Mouse (Mus musculus) limb, embryonic 11.5 days (tissue): ENCODE results near the gene Agpat2. TPM values are rescaled to one million over a fixed set of nuclear protein-coding genes. Genes with fewer than 3 reads are reported as not detected.
A peak's percentile ranks its signal among the peaks of the same experiment; 100 is the strongest.

Experiments
- ATAC-seq: fragments of 200-750 bp; cut with Nextera tagmentation; 2 replicates; pipeline ENCODE4 v1.8.0; 2017; ENCODE audit warnings: low read depth; ENCODE audit not compliant: insufficient number of reproducible peaks, low FRiP score, low TSS enrichment
- DNase-seq: peaks from one replicate; pipeline ENCODE4 v3.0.0-alpha.2; 2015; ENCODE audit warnings: low spot score
- H3K27ac ChIP-seq: fragments of 300-500 bp; sonication (generic); replicated peaks from 2 replicates; pipeline ENCODE4 v1.5.1; 2014; ENCODE audit warnings: low read depth, mild to moderate bottlenecking, low read length
- H3K27me3 ChIP-seq: fragments of 300-500 bp; sonication (generic); 2 replicates; pipeline ENCODE4 v1.6.1; 2014; ENCODE audit warnings: mild to moderate bottlenecking, low read length, mixed read lengths; ENCODE audit not compliant: control insufficient read depth, insufficient read depth
- H3K36me3 ChIP-seq: fragments of 300-500 bp; sonication (generic); 2 replicates; pipeline ENCODE4 v1.6.1; 2014; ENCODE audit warnings: mild to moderate bottlenecking, low read length, moderate library complexity, mixed read lengths; ENCODE audit not compliant: control insufficient read depth, insufficient read depth
- H3K4me1 ChIP-seq: fragments of 300-500 bp; sonication (generic); 2 replicates; pipeline ENCODE4 v1.6.1; 2014; ENCODE audit warnings: low read length, mixed read lengths; ENCODE audit not compliant: control insufficient read depth, insufficient read depth
- H3K4me2 ChIP-seq: fragments of 300-500 bp; sonication (generic); 2 replicates; pipeline ENCODE4 v1.6.1; 2014; ENCODE audit warnings: low read depth, mild to moderate bottlenecking, moderate library complexity; ENCODE audit not compliant: severe bottlenecking
- H3K4me3 ChIP-seq: fragments of 300-500 bp; sonication (generic); 2 replicates; pipeline ENCODE4 v1.5.1; 2014; ENCODE audit warnings: low read depth, low read length
- H3K9ac ChIP-seq: fragments of 300-500 bp; sonication (generic); 2 replicates; pipeline ENCODE4 v1.6.1; 2014; ENCODE audit warnings: mild to moderate bottlenecking, low read length
- H3K9me3 ChIP-seq: fragments of 300-500 bp; sonication (generic); 2 replicates; pipeline ENCODE4 v1.6.1; 2016; ENCODE audit warnings: low read length; ENCODE audit not compliant: control insufficient read depth
- WGBS: fragments of 180-500 bp; shearing (Covaris S2); extraction: QIAGEN DNeasy Blood & Tissue Kit; methylation state at CpG from one replicate; pipeline ENCODE4 v1.1.7; 2014; 5-methylcytosine and 5-hydroxymethylcytosine counted together
- polyA plus RNA-seq: library from polyadenylated mRNA; unstranded; fragments of >200 nt; fragmentation: Nextera tagmentation; extraction: Ambion mirVana; gene quantifications from 2 replicates; pipeline ENCODE4 v1.2.1, GENCODE M21; 2014

Agpat2 gene
- polyA plus RNA-seq, 1 experiment from 2014 or later: 12.2 TPM

DNA sequence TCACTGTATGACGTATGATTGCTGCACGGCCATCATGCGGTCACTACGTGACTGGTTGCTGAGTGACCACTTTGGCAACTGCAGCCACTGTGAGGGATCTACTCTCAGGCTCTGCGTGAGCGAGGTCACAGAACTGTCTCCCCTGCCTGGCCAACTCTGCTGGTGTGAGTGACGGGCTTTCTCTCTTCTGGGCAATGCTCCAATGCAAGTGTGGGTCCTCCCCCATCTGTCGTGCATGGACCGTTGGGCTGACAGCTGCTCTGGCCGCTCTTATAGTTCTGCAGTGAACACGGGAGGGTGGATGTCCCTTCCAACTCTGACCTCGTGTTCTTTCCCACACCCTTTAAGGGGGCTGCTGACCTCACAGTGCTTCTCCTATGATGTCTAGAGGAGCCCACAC lies 30.8 kb downstream of the Agpat2 start:
- Histone ChIP-seq H3K4me1 (peaks cover 2% of the 10 kb centered on the region; the same call in 1 of the 2 replicates), H3K4me3 (no peak overlapping the region), H3K36me3 (no peaks in the 10 kb centered on the region), H3K9ac (no peak overlapping the region), H3K9me3 (no peaks in the 10 kb centered on the region), H3K27ac (no peak overlapping the region), H3K4me2 (no peak overlapping the region), H3K27me3 (no peaks in the 10 kb centered on the region)
- ATAC-seq (no peak), DNase-seq (no peak)
- 85% methylated on average over 12 of the region's 12 CpGs for WGBS

DNA sequence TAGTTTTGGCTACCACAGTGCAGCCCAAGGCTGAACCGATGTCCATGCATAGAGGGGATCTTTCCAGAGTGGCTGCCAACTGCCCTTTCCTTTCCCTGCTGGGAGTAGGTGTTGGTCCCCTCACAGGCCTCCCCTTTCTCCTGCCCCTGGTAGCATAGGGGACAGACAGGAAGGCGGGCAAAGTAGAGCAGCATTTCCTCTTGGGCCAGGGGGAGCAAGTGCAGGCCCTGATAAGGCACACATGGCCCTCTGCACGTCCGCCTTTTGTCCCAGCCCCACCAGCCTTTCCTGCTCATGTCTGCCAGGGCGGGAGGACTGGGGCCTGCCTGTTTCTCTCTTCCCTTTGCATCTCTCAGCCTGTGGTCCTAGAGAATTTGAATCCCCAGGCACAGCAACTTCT lies 32.4 kb downstream of the Agpat2 start:
- no peak overlapping the region for H3K27ac ChIP-seq
- DNase-seq (no peak), ATAC-seq (no peak)
- WGBS: 69% methylated on average over 5 of the region's 5 CpGs
- no peaks in the 10 kb centered on the region for H3K36me3 ChIP-seq
- H3K9ac ChIP-seq: no peak overlapping the region
- no peaks in the 10 kb centered on the region for H3K4me1 ChIP-seq
- no peaks in the 10 kb centered on the region for H3K9me3 ChIP-seq
- no peak overlapping the region for H3K4me3 ChIP-seq
- no peak overlapping the region for H3K4me2 ChIP-seq
- H3K27me3 ChIP-seq: no peaks in the 10 kb centered on the region

DNA sequence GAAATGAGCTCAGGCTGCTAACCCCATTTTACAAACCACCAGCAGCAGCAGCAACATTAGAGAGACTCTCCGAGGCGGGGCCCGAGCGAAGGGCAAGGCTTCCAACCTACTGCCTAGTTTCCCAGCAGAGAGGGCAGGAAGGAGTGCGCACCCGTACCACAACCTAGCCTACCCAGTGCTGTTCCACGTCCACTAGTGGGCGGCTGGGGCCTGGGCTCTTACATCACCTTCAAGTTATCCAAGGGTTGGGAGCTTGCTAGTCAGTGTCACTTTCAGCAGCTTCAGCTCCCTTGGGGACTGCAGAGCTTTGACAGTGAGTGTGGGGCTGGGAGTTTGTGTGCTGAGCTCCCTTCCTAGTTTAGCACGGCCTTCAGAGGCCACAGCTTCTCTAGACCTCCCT lies 32.8 kb downstream of the Agpat2 start:
- no peaks in the 10 kb centered on the region for H3K9me3 ChIP-seq
- H3K4me3 ChIP-seq: no peak overlapping the region
- H3K4me2 ChIP-seq: no peak overlapping the region
- H3K27ac ChIP-seq: no peak overlapping the region
- H3K4me1 ChIP-seq: no peaks in the 10 kb centered on the region
- DNase-seq (no peak), ATAC-seq (no peak)
- no peaks in the 10 kb centered on the region for H3K27me3 ChIP-seq
- H3K9ac ChIP-seq: no peak overlapping the region
- WGBS: 73% methylated on average over 9 of the region's 9 CpGs
- H3K36me3 ChIP-seq: no peaks in the 10 kb centered on the region

DNA sequence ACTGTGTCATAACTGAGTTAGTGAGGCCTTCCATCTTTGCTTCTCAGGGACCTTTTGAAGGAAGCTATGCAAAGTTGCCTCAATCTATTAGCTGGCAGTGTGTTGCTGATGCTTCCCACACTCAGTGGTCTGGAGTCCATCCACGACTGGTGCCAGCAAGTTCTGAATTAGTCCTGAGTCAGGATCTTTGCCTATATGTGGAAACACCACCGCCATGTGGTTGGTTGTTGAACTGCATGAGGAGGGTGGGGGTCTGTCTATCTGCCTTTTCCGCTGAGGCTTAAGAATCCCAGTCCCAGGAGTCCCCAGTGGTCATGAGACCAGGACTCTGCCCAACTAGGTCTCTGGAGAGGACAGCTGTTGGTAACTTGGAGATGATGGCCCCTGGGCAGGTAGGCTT lies 34.2 kb downstream of the Agpat2 start:
- Histone ChIP-seq H3K4me2 (no peak overlapping the region), H3K4me3 (no peak overlapping the region), H3K27ac (no peak overlapping the region), H3K4me1 (no peaks in the 10 kb centered on the region), H3K9ac (no peak overlapping the region), H3K9me3 (no peaks in the 10 kb centered on the region), H3K27me3 (no peaks in the 10 kb centered on the region), H3K36me3 (no peaks in the 10 kb centered on the region)
- ATAC-seq (no peak), DNase-seq (peak; percentile 83)
- WGBS: 11% methylated on average over 3 of the region's 3 CpGs

DNA sequence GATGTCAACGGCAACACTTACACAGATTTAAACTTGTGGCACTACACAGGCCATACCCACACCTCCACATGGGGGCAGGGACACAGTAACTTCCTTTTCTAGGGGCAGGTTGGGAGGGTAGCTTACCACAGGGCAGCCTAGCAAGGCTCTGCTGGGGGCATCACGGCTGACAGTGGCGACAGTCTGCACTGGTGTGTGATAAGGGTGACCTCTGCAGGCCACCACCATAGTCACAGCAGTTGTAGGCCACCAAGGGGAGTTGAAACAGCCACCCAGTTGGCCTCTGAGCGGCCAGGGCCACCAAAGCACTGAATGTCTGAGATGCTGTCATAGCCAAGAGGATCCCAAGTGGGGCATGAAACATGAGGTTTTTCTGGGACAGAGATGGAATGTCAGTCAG lies 38.0 kb downstream of the Agpat2 start:
- ATAC-seq (no peak), DNase-seq (peak; percentile 58)
- Histone ChIP-seq H3K27ac (no peak overlapping the region), H3K36me3 (no peaks in the 10 kb centered on the region), H3K9me3 (no peaks in the 10 kb centered on the region), H3K4me3 (no peak overlapping the region), H3K27me3 (no peaks in the 10 kb centered on the region), H3K9ac (no peak overlapping the region), H3K4me1 (no peaks in the 10 kb centered on the region), H3K4me2 (no peak overlapping the region)
- 15% methylated on average over 4 of the region's 4 CpGs for WGBS

DNA sequence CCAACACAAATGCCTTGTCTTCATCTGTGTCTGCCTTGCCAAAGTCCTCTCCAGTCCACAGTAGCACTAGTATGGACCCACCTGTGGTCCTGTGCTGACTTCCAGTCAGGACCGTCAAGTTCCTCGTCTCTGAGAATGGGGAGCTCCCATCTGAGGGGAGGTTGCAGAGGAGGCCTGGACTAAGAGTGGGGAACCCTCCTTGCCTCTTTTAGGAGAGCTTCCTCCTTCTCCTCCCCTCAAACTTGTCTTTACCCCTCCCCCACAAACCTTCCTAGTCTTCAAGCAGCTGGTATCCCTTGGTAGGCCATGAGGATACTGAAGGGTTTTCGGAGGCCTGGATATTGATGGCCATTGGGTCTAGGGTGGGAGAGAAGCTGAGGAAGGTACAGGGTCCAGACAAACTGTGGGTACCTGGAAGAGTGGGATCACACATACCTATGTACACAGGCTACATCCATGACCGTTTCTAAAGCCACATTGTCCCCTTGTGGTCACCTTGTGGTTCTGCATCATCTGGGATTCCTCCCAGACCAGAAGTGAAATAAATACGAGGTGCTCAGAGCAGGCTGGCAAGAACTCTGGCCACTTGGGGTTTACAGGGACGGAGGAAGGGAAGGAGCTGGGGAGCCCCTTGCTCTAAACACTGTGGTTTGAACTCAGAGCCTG lies 42.7 kb downstream of the Agpat2 start:
- H3K27ac ChIP-seq: no peak overlapping the region
- H3K9ac ChIP-seq: no peak overlapping the region
- 0 out of 2 replicates have a peak, but pooled peaks have one; percentile 65 for ATAC-seq
- H3K9me3 ChIP-seq: no peaks in the 10 kb centered on the region
- no peak overlapping the region for H3K4me3 ChIP-seq
- H3K27me3 ChIP-seq: no peaks in the 10 kb centered on the region
- DNase-seq: peak; percentile 59
- 0 out of 2 replicates have a peak, but pooled peaks cover 3% of the 10 kb centered on the region for H3K4me1 ChIP-seq
- no peak overlapping the region for H3K4me2 ChIP-seq
- WGBS: 43% methylated on average over 6 of the region's 6 CpGs
- H3K36me3 ChIP-seq: no peaks in the 10 kb centered on the region

DNA sequence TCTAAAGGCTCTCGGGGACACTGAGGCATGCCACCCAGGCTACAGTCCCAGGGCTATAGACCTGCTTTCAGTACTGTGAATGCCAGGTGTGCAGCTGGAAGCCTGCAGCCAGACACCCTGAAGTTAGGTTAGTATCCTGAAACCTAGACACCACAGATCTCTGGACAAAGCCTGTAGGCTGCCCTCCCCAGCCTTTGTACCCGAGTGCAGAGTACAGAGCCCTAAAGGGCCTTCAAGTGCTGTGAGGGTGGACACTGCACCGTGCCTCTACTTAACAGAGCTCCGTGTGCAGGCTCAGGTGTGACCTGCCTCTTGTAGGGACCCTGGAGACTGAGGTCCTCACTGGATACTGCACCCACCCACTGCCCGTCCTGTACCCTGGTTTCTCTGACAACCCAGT lies 43.7 kb downstream of the Agpat2 start:
- no peaks in the 10 kb centered on the region for H3K9me3 ChIP-seq
- H3K36me3 ChIP-seq: no peaks in the 10 kb centered on the region
- H3K27ac ChIP-seq: no peak overlapping the region
- DNase-seq (no peak), ATAC-seq (no peak)
- no peaks in the 10 kb centered on the region for H3K27me3 ChIP-seq
- H3K4me3 ChIP-seq: no peak overlapping the region
- WGBS: 83% methylated on average over 5 of the region's 5 CpGs
- H3K4me2 ChIP-seq: no peak overlapping the region
- H3K9ac ChIP-seq: no peak overlapping the region; the same call in 1 of the 2 replicates
- H3K4me1 ChIP-seq: 0 out of 2 replicates have a peak, but pooled peaks cover 3% of the 10 kb centered on the region

DNA sequence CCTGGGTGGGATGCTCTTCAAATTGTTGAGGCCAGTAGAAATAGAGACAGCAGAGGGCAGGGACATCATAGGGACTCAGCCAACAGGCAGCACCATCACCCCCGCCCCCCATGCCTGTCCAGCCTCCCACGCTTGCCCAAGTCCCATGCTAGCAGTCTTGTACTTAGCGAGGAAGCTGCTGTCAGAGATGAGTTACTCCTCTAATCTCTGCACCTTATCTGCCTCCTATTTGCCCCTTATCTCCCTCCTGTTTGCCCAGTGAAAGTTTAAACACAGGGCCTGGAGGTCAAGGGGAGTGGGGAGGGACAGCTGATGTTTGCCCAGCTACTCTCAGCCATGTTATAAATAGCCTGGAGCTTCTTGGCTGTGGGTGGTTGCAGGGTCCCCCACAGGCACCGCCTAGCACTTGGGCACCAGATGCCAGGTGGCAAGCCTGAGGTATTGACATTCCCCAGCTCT lies 47.7 kb downstream of the Agpat2 start:
- no peaks in the 10 kb centered on the region for H3K9me3 ChIP-seq
- no peak overlapping the region for H3K27ac ChIP-seq
- WGBS: 38% methylated on average over 4 of the region's 4 CpGs
- H3K36me3 ChIP-seq: no peaks in the 10 kb centered on the region
- H3K4me1 ChIP-seq: 0 out of 2 replicates have a peak, but pooled peaks cover 3% of the 10 kb centered on the region
- no peak overlapping the region for H3K9ac ChIP-seq
- DNase-seq (no peak), ATAC-seq (no peak)
- no peak overlapping the region for H3K4me3 ChIP-seq
- no peak overlapping the region for H3K4me2 ChIP-seq
- no peaks in the 10 kb centered on the region for H3K27me3 ChIP-seq

DNA sequence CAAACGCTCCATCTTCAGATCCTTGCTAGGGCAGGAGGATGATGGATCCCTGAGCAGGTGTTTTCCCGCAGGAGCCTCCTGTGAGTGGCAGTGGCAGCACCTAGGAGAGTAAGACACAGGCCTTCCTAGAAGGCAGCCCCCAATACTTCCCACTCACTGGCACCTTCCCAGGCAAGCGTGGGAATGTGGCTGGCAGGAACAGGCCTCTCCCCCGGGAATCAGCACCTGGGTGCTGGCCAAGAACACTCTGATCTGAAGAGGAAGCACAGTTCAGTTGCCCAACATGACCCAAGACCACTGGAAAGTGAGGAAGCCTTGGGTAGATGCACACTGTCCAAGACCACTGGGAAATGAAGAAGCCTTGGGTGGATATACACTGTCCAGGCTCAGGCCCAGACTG lies 49.1 kb downstream of the Agpat2 start:
- H3K4me2 ChIP-seq: no peak overlapping the region
- no peak overlapping the region for H3K4me3 ChIP-seq
- H3K27ac ChIP-seq: no peak overlapping the region
- DNase-seq (no peak), ATAC-seq (no peak)
- no peaks in the 10 kb centered on the region for H3K36me3 ChIP-seq
- H3K27me3 ChIP-seq: no peaks in the 10 kb centered on the region
- H3K9ac ChIP-seq: no peak overlapping the region
- 84% methylated on average over 4 of the region's 4 CpGs for WGBS
- H3K4me1 ChIP-seq: no peaks in the 10 kb centered on the region
- H3K9me3 ChIP-seq: no peaks in the 10 kb centered on the region
